Comparison of ENCODE assay signal across 9 mouse cellular contexts in the genomic region with DNA sequence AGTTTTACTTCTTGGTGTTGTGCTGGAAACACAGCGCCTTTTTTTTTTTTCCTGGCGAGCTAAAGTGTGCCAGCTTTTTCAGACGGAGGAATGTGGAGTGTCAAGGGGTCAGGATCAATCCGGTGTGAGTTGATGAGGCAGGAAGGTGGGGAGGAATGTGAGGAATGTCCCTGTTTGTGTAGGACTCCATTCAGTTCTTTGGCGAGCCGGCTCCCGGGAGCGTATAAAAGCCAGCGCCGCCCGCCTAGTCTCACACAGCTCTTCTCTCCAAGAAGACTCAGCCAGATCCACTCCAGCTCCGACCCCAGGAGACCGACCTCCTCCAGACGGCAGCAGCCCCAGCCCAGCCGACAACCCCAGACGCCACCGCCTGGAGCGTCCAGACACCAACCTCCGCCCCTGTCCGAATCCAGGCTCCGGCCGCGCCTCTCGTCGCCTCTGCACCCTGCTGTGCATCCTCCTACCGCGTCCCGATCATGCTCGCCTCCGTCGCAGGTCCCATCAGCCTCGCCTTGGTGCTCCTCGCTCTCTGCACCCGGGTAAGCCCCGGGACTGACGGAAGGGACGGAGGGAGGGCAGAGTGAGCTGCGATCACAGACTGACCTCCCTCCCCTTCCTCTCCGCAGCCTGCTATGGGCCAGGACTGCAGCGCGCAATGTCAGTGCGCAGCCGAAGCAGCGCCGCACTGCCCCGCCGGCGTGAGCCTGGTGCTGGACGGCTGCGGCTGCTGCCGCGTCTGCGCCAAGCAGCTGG. TPM values are rescaled to one million over a fixed set of nuclear protein-coding genes. Genes with fewer than 3 reads are reported as not detected.
A peak's percentile ranks its signal among the peaks of the same experiment; 100 is the strongest.
DNase-seq lines count a peak whose midpoint lies in the region; ATAC-seq lines count a peak whose summit lies in the region.
"Had no signal": no experiment of that assay in that cellular context is flagged by ENCODE, and none has a peak within 500 bp of the region (broad histone marks: within the 10 kb centered on the region; RNA-seq: fewer than 3 reads in every experiment).

A gene (plus strand): TSS at position 193 of the 753 bp plus-strand sequence.

- peak within 1 kb of the TSS; percentile 81 for H3K4me2 ChIP-seq in hindbrain, embryonic 15.5 days

- H3K27ac ChIP-seq in hindbrain, embryonic 15.5 days (replicated peaks): peak within 1 kb of the TSS; percentile 68

- peaks cover 18% of the 10 kb centered on the region for H3K4me1 ChIP-seq in hindbrain, embryonic 15.5 days (replicated peaks)

- DNase-seq in adrenal gland, adult 18-20 months (ENCODE audit: low spot score in 2 of 2): peak; percentile 55
- peak; percentile 68 to 82 for DNase-seq in gastrocnemius, adult 8-10 months (ENCODE audit: low spot score in 2 of 2)
- peak; percentile 24 to 49 for DNase-seq in left cerebral cortex, adult 18-20 months (ENCODE audit: low spot score in 2 of 2)
- DNase-seq in lung, postnatal 36 days: peak; percentile 91
- DNase-seq in right cerebral cortex, adult 2 months (ENCODE audit: low spot score in 2 of 2): peak; percentile 38 to 48
- DNase-seq in B cell, adult 2 months: no peak

- H3K9ac ChIP-seq in hindbrain, embryonic 15.5 days: peak within 1 kb of the TSS; percentile 71

- no peaks in the 10 kb centered on the region for H3K36me3 ChIP-seq in hindbrain, embryonic 15.5 days

- no peaks in the 10 kb centered on the region for H3K27me3 ChIP-seq in hindbrain, embryonic 15.5 days

- no peaks in the 10 kb centered on the region for H3K9me3 ChIP-seq in hindbrain, embryonic 15.5 days

- peak within 1 kb of the TSS; percentile 65 for H3K4me3 ChIP-seq in hindbrain, embryonic 15.5 days

- under 1% methylated on average over 53 of the region's 53 CpGs for WGBS in hindbrain, embryonic 15.5 days

- ATAC-seq in common myeloid progenitor, adult 5-6 weeks (replicated peaks; ENCODE audit: low read depth, poor library complexity, severe bottlenecking): peak; percentile 51
- ATAC-seq in hindbrain, embryonic 15.5 days (ENCODE audit: low FRiP score, low read depth): peak; percentile 93

RNA-seq across cellular contexts. Expression of the gene that starts here (rescaled TPM):
- 100 to 1,000 TPM; 109 to 111 TPM for total RNA-seq in adrenal gland, adult 18-20 months (2021)
- not detected in 2 replicates for total RNA-seq in common myeloid progenitor, adult 5-6 weeks (2017)
- total RNA-seq in gastrocnemius, adult 8-10 months (2022): 10 to 100 TPM in 3 of 4 experiments, 1 to 10 TPM in 1; 9.3 to 17.5 (median 16.5) TPM
- polyA plus RNA-seq in hindbrain, embryonic 15.5 days (2015; fragmentation: Nextera tagmentation; extraction: Ambion mirVana): 3.1 and 4.0 TPM in 2 replicates
- 10 to 100 TPM; 30.6 to 36.4 TPM for total RNA-seq in left cerebral cortex, adult 18-20 months (2021)
- total RNA-seq: neutrophil, adult 5-6 weeks had no signal

Comparison
In these comparisons a context has a peak if more than half of its experiments do, and no peak if none do; other contexts are left out.
1. RNA of the gene that starts here (total RNA-seq): 109 to 111 TPM in adrenal gland, adult 18-20 months, 30.6 to 36.4 TPM in left cerebral cortex, adult 18-20 months and 9.3 to 17.5 TPM in gastrocnemius, adult 8-10 months; not detected in common myeloid progenitor, adult 5-6 weeks; every median in the first group is over 10 times any median in the second.
2. Peak in ATAC-seq in common myeloid progenitor, adult 5-6 weeks; RNA of the gene not detected or under 1 TPM.
3. DNase-seq: peak in adrenal gland, adult 18-20 months (2 of 2), gastrocnemius, adult 8-10 months (2 of 2), left cerebral cortex, adult 18-20 months (2 of 2), lung, postnatal 36 days (single experiment) and right cerebral cortex, adult 2 months (2 of 2); none in B cell, adult 2 months (0 of 2).